ENCODE assay signal across 10 mouse cellular contexts in genomic region chr16:33244136-33244691, GRCm38 (mm10). TPM values are rescaled to one million over a fixed set of nuclear protein-coding genes. Genes with fewer than 3 reads are reported as not detected.
DNase-seq lines count a peak whose midpoint lies in the region; ATAC-seq lines count a peak whose summit lies in the region.
"Had no signal": no experiment of that assay in that cellular context is flagged by ENCODE, and none has a peak within 500 bp of the region (broad histone marks: within the 10 kb centered on the region; RNA-seq: fewer than 3 reads in every experiment).

No protein-coding gene starts in this region.

- 0 out of 2 replicates have a peak, but pooled peaks have one; percentile 43 for ATAC-seq in kidney, embryonic 14.5 days (ENCODE audit: low FRiP score, low TSS enrichment)
- ATAC-seq in megakaryocyte, adult 5-6 weeks (ENCODE audit: poor library complexity, severe bottlenecking) = peak; percentile 56; the same call in 1 of the 2 replicates

- no peak overlapping the region for H3K4me3 ChIP-seq in kidney, embryonic 14.5 days (ENCODE audit: low read length)
- H3K4me3 ChIP-seq: heart, embryonic 15.5 days; limb, embryonic 12.5 days had no signal

- no peak overlapping the region for H3K9ac ChIP-seq in kidney, embryonic 14.5 days (ENCODE audit: low read depth, low read length)
- H3K9ac ChIP-seq: heart, embryonic 15.5 days; limb, embryonic 12.5 days had no signal

- no peak overlapping the region for H3K4me2 ChIP-seq in kidney, embryonic 14.5 days (replicated peaks; ENCODE audit: low read depth, low read length)
- H3K4me2 ChIP-seq: heart, embryonic 15.5 days; limb, embryonic 12.5 days had no signal

- peaks cover 46% of the 10 kb centered on the region for H3K36me3 ChIP-seq in kidney, embryonic 14.5 days (ENCODE audit: control insufficient read depth, insufficient read depth, low read length)

- no peaks in the 10 kb centered on the region for H3K4me1 ChIP-seq in kidney, embryonic 14.5 days (ENCODE audit: control insufficient read depth, insufficient read depth, low read length)
- H3K4me1 ChIP-seq: limb, embryonic 12.5 days had no signal

- WGBS in kidney, embryonic 14.5 days = 88% methylated on average over 6 of the region's 6 CpGs

- no peak for DNase-seq in kidney, adult 11 months
- peak; percentile 47 for DNase-seq in CD4-positive, CD25-positive, alpha-beta regulatory T cell, adult 2 months (ENCODE audit: low read depth, low spot score)
- DNase-seq in R1 (ENCODE audit: low read depth, low spot score) = peak; percentile 58
- no peak for DNase-seq in T-cell, adult 2 months (ENCODE audit: low spot score)
- no peak for DNase-seq in cerebellum, adult 11-12 months
- DNase-seq in neural tube, embryonic 10.5 days (ENCODE audit: extremely low spot score, low spot score) = no peak

- H3K27ac ChIP-seq in kidney, embryonic 14.5 days (ENCODE audit: low read depth, low read length) = no peak overlapping the region
- H3K27ac ChIP-seq: heart, embryonic 15.5 days; limb, embryonic 12.5 days had no signal

- no peaks in the 10 kb centered on the region for H3K9me3 ChIP-seq in kidney, embryonic 14.5 days (ENCODE audit: control insufficient read depth, low read length)
- H3K9me3 ChIP-seq: heart, embryonic 15.5 days; limb, embryonic 12.5 days had no signal

- H3K27me3 ChIP-seq in kidney, embryonic 14.5 days (ENCODE audit: control insufficient read depth, insufficient read depth, low read length) = no peaks in the 10 kb centered on the region
- H3K27me3 ChIP-seq: heart, embryonic 15.5 days; limb, embryonic 12.5 days had no signal

RNA-seq across cellular contexts. Expression of gene Snx4, which starts 7.0 kb away (rescaled TPM):
- 68.5 and 79.7 TPM in 2 replicates for polyA plus RNA-seq in kidney, embryonic 14.5 days (2014; fragmentation: Nextera tagmentation; extraction: Ambion mirVana)
- total RNA-seq in megakaryocyte, adult 5-6 weeks (2015) = 61.0 and 61.8 TPM in 2 replicates
- 76.8 and 88.0 TPM in 2 replicates for total RNA-seq in megakaryocyte, adult 5-6 weeks (2017)

RNA-seq across cellular contexts. Expression of gene Osbpl11, which starts 59.3 kb away (rescaled TPM):
- polyA plus RNA-seq in kidney, embryonic 14.5 days (2014; fragmentation: Nextera tagmentation; extraction: Ambion mirVana) = 12.0 and 18.9 TPM in 2 replicates
- total RNA-seq in megakaryocyte, adult 5-6 weeks (2015) = 17.2 and 18.4 TPM in 2 replicates
- total RNA-seq in megakaryocyte, adult 5-6 weeks (2017) = 29.1 and 30.0 TPM in 2 replicates

Comparison
In these comparisons a context has a peak if more than half of its experiments do, and no peak if none do; other contexts are left out.
1. DNase-seq: peak in CD4-positive, CD25-positive, alpha-beta regulatory T cell, adult 2 months (single experiment) and R1 (single experiment); none in kidney, adult 11 months (single experiment), T-cell, adult 2 months (single experiment), cerebellum, adult 11-12 months (single experiment) and neural tube, embryonic 10.5 days (single experiment).